Mouse (Mus musculus) small intestine, adult 10 weeks (tissue): ENCODE measurements around the gene Rfesd. TPM values are rescaled to one million over a fixed set of nuclear protein-coding genes. Genes with fewer than 3 reads are reported as not detected.

Experiments used
- polyA plus RNA-seq: library from polyadenylated mRNA; stranded (reverse); fragments of 350-450 nt; fragmentation: Illumina TruSeq; extraction: RNeasy Lipid Tissue Mini Kit (QIAGEN cat#74804); gene quantifications from one replicate; pipeline ENCODE4 v1.2.3, GENCODE M21; 2014; ENCODE audit warnings: low replicate concordance

Gene Rfesd
- 104 TPM for polyA plus RNA-seq

GRCm38 (mm10) chr13:76017974-76018843, at the start of gene Rfesd:
Rfesd (minus strand) TSS chr13:76018719.

GRCm38 (mm10) chr13:76056896-76057266, 38.4 kb upstream of the Rfesd start, which contains the start of gene Gpr150:
Gpr150 (minus strand) TSS chr13:76056996.

GRCm38 (mm10) chr13:75966850-75967249, 51.7 kb downstream of the Rfesd start, which contains the start of gene Spata9:
Spata9 (plus strand) TSS chr13:75967150.

Other genes with a start within 250 kb of the Rfesd start
- gene Glrx, start 178.9 kb downstream of the Rfesd start, polyA plus RNA-seq: 500 TPM
- 71.4 TPM for gene Rhobtb3, start 74.8 kb downstream of the Rfesd start, polyA plus RNA-seq
- not detected for gene Spata9, start 51.6 kb downstream of the Rfesd start, polyA plus RNA-seq
- not detected for gene Gpr150, start 38.3 kb upstream of the Rfesd start, polyA plus RNA-seq
- 21.8 TPM for gene Arsk, start 79.9 kb upstream of the Rfesd start, polyA plus RNA-seq
- 16.9 TPM for gene Ttc37, start 80.0 kb upstream of the Rfesd start, polyA plus RNA-seq